Mouse (Mus musculus) cerebellum, adult 2 months (tissue): ENCODE data around the gene Hao2.
A peak's percentile ranks its signal among the peaks of the same experiment; 100 is the strongest.

Experiments
- CTCF ChIP-seq: fragments of 200-500 bp; IDR thresholded peaks from 2 replicates; pipeline ENCODE4 v1.5.1; 2011; ENCODE audit warnings: low read depth, mild to moderate bottlenecking, control low read depth, low read length, moderate library complexity, borderline replicate concordance; ENCODE audit not compliant: insufficient read depth
- POLR2A ChIP-seq: fragments of 200-500 bp; IDR thresholded peaks from 2 replicates; pipeline ENCODE4 v1.6.1; 2011; ENCODE audit warnings: low read length, control low read depth, borderline replicate concordance; ENCODE audit not compliant: insufficient read depth

- TF ChIP-seq CTCF (peak; percentile 23; the same call in 1 of the 2 replicates), POLR2A (no peak)
These were observed 2.1 kb upstream of the Hao2 start for GRCm38 (mm10) chr3:98895071-98895601.
